Mouse (Mus musculus): Measurements from ENCODE around the gene Spata13.

Spata13 gene

DNA sequence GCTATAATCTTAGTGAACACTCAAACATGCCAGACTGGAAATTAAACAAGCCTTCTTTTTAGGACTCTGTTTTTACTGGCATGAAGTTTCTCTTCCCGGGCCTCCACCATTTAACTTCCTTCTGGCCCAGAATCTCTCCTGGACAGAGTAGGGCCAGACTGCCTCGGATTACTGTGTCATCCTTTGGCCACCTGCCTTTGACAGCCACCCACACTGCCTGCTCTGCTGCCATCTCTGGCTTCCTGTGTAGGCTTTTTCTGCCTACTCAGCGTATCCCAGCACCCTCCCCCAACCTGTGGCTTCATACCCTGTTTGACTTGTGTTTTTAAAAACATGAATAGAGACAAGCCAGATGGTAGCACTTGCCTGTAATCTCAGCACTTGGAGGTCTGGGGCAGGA is 71.2 kb downstream of the Spata13 start:
- in situ Hi-C loops (cut with MboI; ENCODE audit: unreplicated experiment in 2 of 2): loop anchor here (10.0 to 25.0 kb wide), 3 partner anchors 70 to 443 kb away; partner anchors contain the start of genes Gm49336 (in 1 of the 2), Mtmr6 (in 1 of the 2), Nupl1 (in 1 of the 2) and Tnfrsf19 (in 1 of the 2)

DNA sequence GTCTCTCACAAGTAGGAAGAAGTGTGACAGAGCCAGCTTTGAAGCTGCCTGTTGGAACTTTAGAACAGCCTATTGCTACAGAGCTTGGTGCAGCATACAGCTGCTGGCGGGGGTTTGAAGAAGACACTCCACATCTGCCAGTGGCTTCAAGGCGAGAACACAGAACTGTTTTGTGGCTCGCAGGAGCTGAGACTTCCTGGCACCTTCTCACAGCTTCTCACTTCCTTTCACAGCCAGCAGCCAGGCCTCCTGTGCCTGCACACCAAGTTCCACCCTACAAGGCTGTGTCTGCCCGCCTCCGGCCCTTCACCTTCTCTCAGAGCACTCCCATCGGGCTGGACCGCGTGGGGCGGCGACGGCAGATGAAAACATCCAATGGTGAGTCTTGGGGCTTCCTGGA is 75.4 kb downstream of the Spata13 start:
- in situ Hi-C loops (cut with MboI; ENCODE audit: unreplicated experiment in 2 of 2): loop anchor here (10.0 to 25.0 kb wide), 3 partner anchors 66 to 447 kb away; partner anchors contain the start of genes Gm49336 (in 1 of the 2), Mtmr6 (in 1 of the 2), Nupl1 (in 1 of the 2) and Tnfrsf19 (in 1 of the 2)

DNA sequence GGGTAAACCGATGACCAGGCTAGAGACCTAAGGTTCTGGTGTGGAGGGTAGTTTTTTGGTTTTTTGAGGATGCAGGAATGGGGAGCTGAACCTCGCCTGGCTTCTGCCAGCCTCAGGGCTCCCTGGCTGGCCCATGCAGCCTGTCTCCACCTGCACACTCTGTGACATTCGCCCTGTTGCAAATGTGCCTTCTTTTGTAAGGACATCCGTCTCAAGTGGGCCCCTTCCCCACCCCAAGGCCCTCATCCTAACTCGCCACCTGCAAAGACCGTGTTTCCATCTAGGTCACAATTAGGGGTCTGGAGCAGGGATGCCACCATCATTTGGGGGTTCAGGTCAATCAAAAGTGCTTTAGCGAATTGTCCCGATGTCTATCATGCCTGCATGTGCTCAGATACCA is 75.9 kb downstream of the Spata13 start:
- in situ Hi-C loops (cut with MboI; ENCODE audit: unreplicated experiment in 2 of 2): loop anchor here (5.0 to 25.0 kb wide), 4 partner anchors 43 to 447 kb away; partner anchors contain the start of genes Gm49336 (in 1 of the 2), Mtmr6 (in 1 of the 2), Nupl1 (in 1 of the 2) and Tnfrsf19 (in 1 of the 2)

DNA sequence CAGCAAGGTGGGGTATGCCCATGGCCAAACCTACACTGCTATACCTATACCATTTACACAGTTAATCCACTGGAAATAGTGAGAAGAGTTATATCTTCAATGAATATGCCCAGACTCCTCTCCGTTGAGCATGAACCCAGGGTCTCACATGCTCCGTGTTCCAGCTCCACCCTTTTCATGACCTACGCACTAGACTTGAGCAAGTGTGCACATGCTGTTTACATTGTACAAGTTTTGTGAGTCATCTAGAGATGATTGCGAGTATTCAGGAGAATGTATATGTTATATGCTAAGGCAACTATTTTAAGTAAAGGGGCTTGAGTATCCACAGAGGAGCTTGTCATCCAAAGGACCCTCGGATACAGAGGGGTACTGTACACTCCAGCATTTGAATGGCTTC is 77.4 kb downstream of the Spata13 start:
- in situ Hi-C loops (cut with MboI; ENCODE audit: unreplicated experiment in 2 of 2): loop anchor here (5.0 to 25.0 kb wide), 2 partner anchors 41 to 449 kb away; partner anchors contain the start of genes Gm49336 (in 1 of the 2), Mtmr6 (in 1 of the 2) and Nupl1 (in 1 of the 2)

DNA sequence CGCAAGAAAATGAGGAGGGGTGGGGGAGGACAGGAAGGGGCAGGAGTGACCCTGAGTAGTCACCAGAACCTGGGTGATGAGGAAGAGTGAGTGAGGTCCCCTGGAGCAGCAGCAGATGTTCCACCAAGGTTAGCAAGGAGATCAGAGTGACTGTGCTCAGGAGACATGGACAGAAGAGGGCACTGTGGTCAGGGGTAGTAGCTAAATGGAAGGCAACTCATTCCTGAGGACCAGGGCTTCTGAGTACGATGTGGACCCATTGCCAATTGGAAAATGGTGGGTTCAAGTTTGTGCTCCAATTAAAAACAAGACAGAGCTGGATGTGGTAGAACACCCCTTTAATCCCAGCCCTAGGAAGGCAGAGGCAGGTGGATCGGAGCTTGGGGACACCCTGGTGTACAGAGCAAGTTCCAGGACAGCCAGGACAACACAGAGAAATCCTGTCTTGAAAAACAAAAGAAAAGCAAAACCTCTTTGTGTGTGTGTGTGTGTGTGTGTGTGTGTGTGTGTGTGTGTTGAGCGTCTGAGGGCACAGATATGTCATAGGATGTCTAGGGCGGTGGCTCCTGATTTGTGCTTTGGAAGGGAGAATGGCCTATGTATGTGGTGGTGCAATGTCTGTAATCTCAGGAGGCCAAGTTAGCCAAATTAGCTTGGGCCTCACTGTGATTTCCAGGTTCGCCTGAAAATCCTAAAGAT is 77.9 kb downstream of the Spata13 start:
- in situ Hi-C loops (cut with MboI; ENCODE audit: unreplicated experiment in 2 of 2): loop anchor here (5.0 to 25.0 kb wide), 2 partner anchors 41 to 449 kb away; partner anchors contain the start of genes Gm49336 (in 1 of the 2), Mtmr6 (in 1 of the 2) and Nupl1 (in 1 of the 2)

DNA sequence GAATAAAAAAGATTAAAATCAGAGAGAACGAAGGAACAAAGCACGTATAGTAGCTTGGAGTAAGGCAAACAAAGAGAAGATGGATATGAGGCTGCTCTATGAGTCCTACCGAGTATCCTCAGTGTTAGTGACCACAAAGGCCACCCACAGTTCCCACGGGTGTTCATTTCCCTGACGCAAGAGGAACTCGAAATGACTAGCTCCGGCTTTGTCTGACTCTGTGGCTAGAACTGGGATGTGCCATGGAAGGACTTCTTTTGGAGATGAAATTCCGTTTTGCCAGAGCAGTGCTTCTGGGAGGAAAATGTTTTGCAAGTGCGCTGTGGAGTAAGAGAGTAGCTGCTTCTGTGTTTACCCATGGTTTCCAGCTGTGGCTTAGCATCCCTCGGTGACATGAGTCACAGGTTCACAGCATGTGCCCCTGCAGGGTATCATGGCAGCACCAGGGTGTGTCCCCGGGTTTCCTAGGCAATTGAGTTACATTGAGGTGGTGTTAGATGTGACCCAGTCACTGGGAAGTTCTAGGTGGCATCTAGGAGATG is 78.6 kb downstream of the Spata13 start:
- in situ Hi-C loops (cut with MboI; ENCODE audit: unreplicated experiment in 2 of 2): loop anchor here (5.0 to 25.0 kb wide), 2 partner anchors 40 to 450 kb away; partner anchors contain the start of genes Gm49336 (in 1 of the 2), Mtmr6 (in 1 of the 2) and Nupl1 (in 1 of the 2)

DNA sequence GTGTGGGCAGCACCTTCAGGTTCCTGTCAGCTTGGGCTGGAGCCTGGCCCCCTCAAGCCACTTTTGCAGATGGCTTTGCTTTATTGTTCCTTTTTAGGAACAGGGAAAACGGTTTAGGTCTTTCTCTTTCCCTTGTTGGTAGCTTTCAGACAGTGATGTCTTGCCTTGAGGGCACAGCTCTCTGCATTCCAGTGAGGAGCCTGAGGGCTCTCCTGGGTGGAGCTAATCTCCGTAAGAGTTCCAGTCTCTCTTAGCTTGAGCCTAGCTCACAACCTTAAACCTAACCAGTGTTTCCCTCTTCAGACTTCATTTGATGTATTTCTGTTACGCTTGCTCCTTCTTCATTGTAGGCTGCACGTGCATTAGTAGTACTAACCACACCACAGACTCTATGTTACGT is 81.9 kb downstream of the Spata13 start:
- in situ Hi-C loops (cut with MboI; ENCODE audit: unreplicated experiment in 2 of 2): loop anchor here in 1 of 2 experiments (25.0 kb wide), 1 partner anchor 453 kb away; the partner anchor contains the start of genes Gm49336, Mtmr6 and Nupl1

DNA sequence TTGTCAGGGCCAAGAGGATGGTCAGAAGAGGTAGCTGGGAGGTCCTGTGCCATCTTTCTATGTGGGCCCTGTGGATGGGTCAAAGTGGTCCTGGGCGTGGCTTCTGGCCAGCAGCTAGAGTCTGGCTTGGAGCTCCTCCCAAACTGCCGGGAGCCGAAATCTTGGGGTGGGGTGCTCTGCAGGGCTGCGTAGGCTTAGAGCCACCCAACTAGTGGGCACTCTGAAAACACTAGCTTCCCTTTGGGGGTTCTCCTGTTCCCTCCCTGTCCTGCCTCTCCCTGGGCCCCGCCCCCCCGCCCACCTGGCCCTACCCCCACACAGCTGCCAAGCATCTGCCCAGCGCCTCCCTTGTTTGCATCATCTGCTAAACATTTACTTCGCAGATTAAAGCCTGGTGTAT is 87.5 kb downstream of the Spata13 start:
- in situ Hi-C loops (cut with MboI; ENCODE audit: unreplicated experiment in 2 of 2): loop anchor here in 1 of 2 experiments (25.0 kb wide), 1 partner anchor 459 kb away; the partner anchor contains the start of genes Gm49336, Mtmr6 and Nupl1

DNA sequence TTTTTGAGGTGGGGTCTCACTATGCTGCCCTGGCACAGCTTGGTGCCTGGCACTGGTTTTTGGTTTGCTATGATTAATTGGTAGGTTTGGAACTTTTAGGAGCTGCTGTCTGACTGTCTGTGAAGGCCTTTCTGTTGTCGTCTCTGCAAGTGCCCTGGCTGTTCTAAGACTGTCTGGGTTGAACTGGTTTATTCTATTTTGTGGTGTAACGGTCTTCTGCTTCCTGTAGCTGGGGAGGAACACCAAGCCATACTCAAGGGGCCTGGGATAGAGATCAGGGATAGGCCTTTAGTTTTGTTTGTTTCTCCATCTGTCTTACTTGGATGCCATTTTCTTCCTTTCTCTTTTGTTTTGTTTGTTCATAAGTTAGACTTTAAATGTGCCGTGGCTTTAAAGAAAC is 88.1 kb downstream of the Spata13 start:
- in situ Hi-C loops (cut with MboI; ENCODE audit: unreplicated experiment in 2 of 2): loop anchor here in 1 of 2 experiments (25.0 kb wide), 1 partner anchor 460 kb away; the partner anchor contains the start of genes Gm49336, Mtmr6 and Nupl1

DNA sequence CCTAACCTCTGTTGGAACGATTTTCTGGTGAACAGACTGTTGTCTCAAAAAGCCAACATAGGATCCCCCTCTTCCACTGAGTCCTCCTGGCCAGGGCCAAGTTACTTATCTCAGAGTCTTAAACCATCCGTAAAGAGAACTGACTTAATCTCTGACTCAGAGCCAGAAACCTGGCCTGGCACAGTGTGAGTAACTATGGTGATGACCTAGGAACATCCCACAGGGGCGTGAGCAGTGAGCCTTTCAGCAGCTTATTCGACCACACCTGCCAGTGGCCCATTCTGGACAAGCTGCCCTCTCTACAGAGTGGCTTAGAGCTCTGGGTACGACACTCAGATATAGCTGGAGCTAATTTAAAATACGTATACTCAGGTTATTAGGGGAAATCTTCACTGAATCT is 92.3 kb downstream of the Spata13 start:
- in situ Hi-C loops (cut with MboI; ENCODE audit: unreplicated experiment in 2 of 2): loop anchor here in 1 of 2 experiments (25.0 kb wide), 2 partner anchors 1289 to 2011 kb away; partner anchors contain the start of genes Cab39l and Setdb2

DNA sequence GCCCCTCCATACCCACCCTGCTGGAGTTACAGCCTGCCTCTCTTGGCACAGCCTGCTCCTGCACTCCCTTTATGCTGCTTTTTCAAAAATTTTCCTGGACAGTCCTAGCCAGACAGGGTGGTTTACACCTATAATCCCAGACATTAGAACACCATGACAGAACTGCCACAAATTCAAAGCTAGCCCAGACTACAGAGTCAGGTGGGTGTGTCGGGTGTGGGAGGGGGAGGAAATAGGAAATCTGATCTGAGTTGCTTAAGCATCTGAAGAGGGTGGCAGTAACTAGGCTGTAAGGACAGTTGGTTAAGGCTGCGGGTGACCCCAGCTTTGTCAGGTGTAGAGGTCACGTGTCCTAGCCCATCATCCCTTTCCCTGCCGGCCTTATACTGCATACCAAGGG is 93.3 kb downstream of the Spata13 start:
- in situ Hi-C loops (cut with MboI; ENCODE audit: unreplicated experiment in 2 of 2): loop anchor here in 1 of 2 experiments (25.0 kb wide), 2 partner anchors 1290 to 2010 kb away; partner anchors contain the start of genes Cab39l and Setdb2

DNA sequence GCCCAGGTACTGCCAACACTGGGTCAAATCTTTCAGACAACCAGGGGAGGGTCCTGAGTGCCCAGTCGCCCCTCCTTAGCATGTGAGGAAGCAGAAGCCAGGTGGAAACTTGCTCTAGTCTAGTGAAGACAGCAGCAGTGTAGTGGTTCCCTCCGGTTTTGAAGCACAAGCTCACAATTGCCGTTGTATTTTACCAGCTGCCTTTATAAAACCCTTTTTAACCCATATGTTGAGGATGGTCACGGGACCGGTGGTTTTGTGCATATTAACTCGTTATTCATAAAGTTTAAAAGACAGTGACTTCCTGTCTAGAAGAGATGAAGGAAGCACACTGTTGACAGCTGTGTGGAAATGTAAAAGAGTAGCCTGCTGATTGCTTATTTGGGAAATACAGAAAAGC is 98.3 kb downstream of the Spata13 start:
- in situ Hi-C loops (cut with MboI; ENCODE audit: unreplicated experiment in 2 of 2): loop anchor here in 1 of 2 experiments (25.0 kb wide), 2 partner anchors 1295 to 2005 kb away; partner anchors contain the start of genes Cab39l and Setdb2

DNA sequence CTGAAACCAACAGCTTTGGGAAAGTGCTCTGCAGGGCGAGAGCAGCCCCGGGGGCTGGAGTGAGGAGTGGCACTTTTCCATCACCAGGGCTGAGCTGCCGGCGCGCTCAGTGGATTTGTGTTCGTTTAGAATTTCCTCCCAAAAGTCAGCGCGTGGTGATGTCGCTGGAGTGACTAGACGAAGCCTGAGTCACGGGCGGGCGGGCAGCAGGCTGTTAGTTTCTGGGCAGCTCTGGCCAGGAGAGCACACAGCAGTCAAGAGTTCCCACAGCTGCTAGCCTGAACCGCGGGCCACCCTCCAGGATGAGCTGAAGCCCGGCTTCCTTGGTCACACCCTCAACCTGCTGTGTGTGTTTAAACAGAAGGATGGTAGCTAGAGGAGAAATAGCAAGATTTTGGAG is 99.0 kb downstream of the Spata13 start:
- in situ Hi-C loops (cut with MboI; ENCODE audit: unreplicated experiment in 2 of 2): loop anchor here in 1 of 2 experiments (25.0 kb wide), 2 partner anchors 1295 to 2005 kb away; partner anchors contain the start of genes Cab39l and Setdb2

DNA sequence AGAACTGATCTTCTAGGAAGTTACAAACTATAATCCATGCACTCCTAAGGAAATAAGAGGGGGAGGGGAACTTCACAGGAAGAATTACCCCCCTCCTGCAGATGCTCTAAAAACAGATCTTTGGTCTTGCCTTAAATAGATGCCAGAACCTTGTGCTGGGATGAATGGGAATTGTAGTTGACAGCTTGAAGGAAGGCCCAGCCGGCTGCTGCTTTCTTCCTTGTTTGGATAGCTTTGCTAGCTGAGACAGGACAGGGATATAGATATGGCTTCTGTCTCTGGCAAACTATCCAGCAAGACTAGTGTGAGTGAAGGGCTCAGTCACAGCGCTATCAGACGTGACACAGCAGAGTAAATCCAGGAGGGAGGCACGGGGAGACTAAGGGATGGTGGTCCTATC is 99.9 kb downstream of the Spata13 start:
- in situ Hi-C loops (cut with MboI; ENCODE audit: unreplicated experiment in 2 of 2): loop anchor here in 1 of 2 experiments (25.0 kb wide), 2 partner anchors 1296 to 2004 kb away; partner anchors contain the start of genes Cab39l and Setdb2

DNA sequence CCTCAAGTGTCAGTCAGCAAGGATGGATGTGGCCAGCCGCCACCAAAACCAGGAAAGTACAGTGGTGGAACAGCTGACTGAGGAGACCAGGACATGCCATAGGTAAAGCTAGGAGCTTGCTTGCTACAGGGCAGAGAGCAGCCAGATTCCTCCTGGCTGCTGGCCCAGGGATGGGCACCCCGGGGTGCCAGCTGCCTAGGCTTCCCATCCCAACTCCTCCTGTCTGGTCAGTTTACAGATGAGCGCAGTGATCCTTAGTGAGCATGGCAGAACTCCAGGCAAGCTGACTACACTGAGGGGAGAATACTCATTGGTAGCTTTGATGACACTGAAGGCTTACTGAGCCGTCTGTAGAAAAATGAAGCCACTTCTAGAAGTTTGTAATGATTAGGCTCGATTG is 101.4 kb downstream of the Spata13 start:
- in situ Hi-C loops (cut with MboI; ENCODE audit: unreplicated experiment in 2 of 2): loop anchor here in 1 of 2 experiments (25.0 kb wide), 2 partner anchors 1298 to 2002 kb away; partner anchors contain the start of genes Cab39l and Setdb2

DNA sequence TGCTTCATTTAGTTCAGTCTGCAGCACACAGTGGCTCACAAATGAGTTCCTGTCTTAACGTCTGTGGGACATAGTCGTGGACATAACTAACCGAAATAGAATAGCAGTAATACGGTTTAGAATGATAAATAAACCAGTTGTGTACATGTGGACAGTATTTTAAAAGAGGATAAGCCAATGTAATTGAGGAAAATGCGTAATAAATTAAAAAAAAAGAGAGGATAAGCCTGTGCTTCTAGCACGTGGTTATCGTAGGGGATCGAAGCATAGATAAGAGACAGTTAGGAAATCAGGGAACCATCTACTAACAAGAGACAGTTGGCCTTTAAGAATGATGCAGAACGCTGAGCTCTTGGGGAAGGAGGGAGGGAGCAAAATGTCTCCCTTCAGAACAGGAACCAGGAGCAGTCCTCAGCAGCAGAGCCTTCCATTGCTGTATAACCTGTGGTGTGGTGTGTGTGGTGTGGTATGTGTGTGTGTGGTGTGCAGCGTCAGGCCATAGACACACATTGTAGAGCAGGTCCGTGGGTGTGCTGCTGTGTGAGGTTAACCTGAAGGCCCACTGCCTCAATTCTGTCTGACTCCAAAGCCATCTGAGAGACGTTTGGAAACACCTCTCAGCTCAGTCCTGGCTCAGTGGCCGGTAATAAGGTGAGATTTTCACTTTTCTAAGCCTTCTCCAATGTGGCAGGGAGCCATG is 102.2 kb downstream of the Spata13 start:
- in situ Hi-C loops (cut with MboI; ENCODE audit: unreplicated experiment in 2 of 2): loop anchor here in 1 of 2 experiments (25.0 kb wide), 2 partner anchors 1299 to 2001 kb away; partner anchors contain the start of genes Cab39l and Setdb2

DNA sequence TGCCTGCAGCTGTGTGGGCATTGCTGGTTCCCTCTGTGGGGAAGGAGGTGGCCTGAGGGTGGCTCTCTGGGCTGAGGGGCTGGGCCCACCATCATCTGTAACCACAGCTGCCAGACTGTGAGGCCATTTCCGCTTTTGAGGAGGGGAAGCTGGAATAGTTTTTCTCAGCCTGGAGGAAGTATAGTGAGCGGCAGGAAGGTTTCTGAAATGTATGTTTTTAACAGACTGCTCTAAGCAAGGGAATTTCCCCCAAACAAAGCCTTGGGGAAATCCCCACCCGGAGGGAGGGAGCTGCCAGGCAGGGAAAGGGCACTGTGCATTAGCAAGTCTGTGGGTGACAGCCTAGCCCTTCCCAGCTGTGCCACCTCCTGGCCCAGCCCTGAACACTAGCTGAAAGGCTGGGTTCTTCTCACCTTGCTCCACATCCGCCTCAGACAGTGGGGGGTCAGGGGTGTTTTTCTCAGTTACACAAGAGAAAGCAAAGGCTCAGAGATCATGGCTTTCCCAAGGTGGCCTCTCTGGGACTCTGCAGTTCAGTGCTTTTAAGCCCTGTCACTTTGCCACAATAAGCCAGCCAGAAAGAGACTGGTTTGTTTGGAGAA is 102.9 kb downstream of the Spata13 start:
- in situ Hi-C loops (cut with MboI; ENCODE audit: unreplicated experiment in 2 of 2): loop anchor here in 1 of 2 experiments (25.0 kb wide), 2 partner anchors 1299 to 2001 kb away; partner anchors contain the start of genes Cab39l and Setdb2

DNA sequence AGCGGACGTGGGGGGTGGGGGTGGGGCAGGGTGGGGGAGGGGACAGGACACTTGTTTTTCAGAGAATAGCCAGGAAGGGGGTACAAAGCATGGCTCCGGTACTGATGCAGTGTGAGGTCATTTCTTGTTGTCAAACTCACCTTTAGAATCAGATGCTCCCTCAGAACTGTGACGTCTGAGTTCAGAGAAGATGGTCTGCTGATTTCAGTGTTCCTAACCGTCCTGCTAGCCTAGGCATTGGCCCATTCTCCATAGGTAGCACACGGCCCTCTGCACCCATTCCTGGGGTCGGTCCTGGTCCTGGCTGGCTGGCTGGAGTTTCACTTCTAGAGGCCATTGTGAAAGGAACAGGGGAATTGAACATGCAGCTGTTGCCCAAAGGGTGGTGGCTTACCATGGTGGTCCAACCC is 103.4 kb downstream of the Spata13 start:
- in situ Hi-C loops (cut with MboI; ENCODE audit: unreplicated experiment in 2 of 2): loop anchor here in 1 of 2 experiments (25.0 kb wide), 2 partner anchors 1300 to 2000 kb away; partner anchors contain the start of genes Cab39l and Setdb2

DNA sequence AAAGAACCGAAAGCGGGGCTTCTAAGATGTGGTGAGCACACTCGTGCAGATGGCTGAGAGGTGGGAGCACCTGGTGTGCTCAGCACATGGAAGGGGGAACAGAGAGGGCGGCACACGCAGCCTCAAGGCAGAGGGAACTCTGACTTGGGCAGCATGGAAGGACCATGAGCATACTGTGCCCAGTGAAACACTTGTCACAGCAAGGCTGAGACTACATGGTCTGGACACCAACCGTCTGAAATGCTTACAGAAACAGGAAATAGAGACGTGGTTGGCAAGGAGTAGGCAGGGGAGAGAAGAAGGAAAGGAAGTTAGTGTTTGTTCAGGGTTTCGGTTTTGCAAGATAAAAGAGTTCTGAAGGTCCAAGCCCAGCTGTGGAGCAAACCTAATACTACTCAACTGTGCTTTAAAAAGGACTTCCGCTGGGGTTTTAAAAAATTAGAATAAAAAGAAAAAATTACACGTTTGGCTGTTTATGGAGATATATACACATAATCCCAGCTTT is 104.7 kb downstream of the Spata13 start:
- in situ Hi-C loops (cut with MboI; ENCODE audit: unreplicated experiment in 2 of 2): loop anchor here in 1 of 2 experiments (25.0 kb wide), 2 partner anchors 1301 to 1999 kb away; partner anchors contain the start of genes Cab39l and Setdb2
